Mouse (Mus musculus) heart, postnatal 0 days (tissue): ENCODE results near the gene Rhpn2. TPM values are rescaled to one million over a fixed set of nuclear protein-coding genes. Genes with fewer than 3 reads are reported as not detected.
"Not testable (repeated sequence)": the region's sequence is repeated elsewhere in the genome, so short reads cannot be mapped to it uniquely, and the experiment has no call there.

Experiments
- ATAC-seq: fragments of 200-750 bp; cut with Nextera tagmentation; 2 replicates; pipeline ENCODE4 v1.8.0; 2017; ENCODE audit warnings: low read depth, moderate number of reproducible peaks, moderate library complexity; ENCODE audit not compliant: insufficient read depth
- DNase-seq: peaks from one replicate; pipeline ENCODE4 v3.0.0-alpha.2; 2016; ENCODE audit warnings: low spot score
- H3K27ac ChIP-seq: fragments of 300-500 bp; sonication (generic); 2 replicates; pipeline ENCODE4 v1.5.1; 2014; ENCODE audit warnings: low read depth, mild to moderate bottlenecking
- H3K27me3 ChIP-seq: fragments of 300-500 bp; sonication (generic); 2 replicates; pipeline ENCODE4 v1.6.1; 2014; ENCODE audit warnings: low read length, mixed read lengths; ENCODE audit not compliant: control insufficient read depth, insufficient read depth
- H3K36me3 ChIP-seq: fragments of 300-500 bp; sonication (generic); replicated peaks from 2 replicates; pipeline ENCODE4 v1.6.1; 2014; ENCODE audit warnings: low read length, mixed read lengths; ENCODE audit not compliant: control insufficient read depth, insufficient read depth
- H3K4me1 ChIP-seq: fragments of 300-500 bp; sonication (generic); 2 replicates; pipeline ENCODE4 v1.6.1; 2014; ENCODE audit warnings: antibody characterized with exemption; ENCODE audit not compliant: control insufficient read depth, insufficient read depth
- H3K4me2 ChIP-seq: fragments of 300-500 bp; sonication (generic); 2 replicates; pipeline ENCODE4 v1.6.1; 2014; ENCODE audit warnings: low read depth, mild to moderate bottlenecking, low read length, moderate library complexity
- H3K4me3 ChIP-seq: fragments of 300-500 bp; sonication (generic); 2 replicates; pipeline ENCODE4 v1.5.1; 2014; ENCODE audit warnings: low read depth, low read length
- H3K9ac ChIP-seq: fragments of 300-500 bp; sonication (generic); replicated peaks from 2 replicates; pipeline ENCODE4 v1.6.1; 2014; ENCODE audit warnings: low read depth, low read length, mixed read lengths
- H3K9me3 ChIP-seq: fragments of 300-500 bp; sonication (generic); replicated peaks from 2 replicates; pipeline ENCODE4 v1.6.1; 2016; ENCODE audit warnings: low read length; ENCODE audit not compliant: control insufficient read depth
- CTCF ChIP-seq: IDR thresholded peaks from 2 replicates; pipeline ENCODE4 v1.5.1; 2016; ENCODE audit warnings: antibody characterized with exemption, control low read depth, low read depth
- EP300 ChIP-seq: IDR thresholded peaks from 2 replicates; pipeline ENCODE4 v1.6.1; 2016; ENCODE audit warnings: antibody characterized with exemption, low read depth
- WGBS: fragments of 180-500 bp; shearing (Covaris S2); extraction: QIAGEN DNeasy Blood & Tissue Kit; methylation state at CpG from one replicate; pipeline ENCODE4 v1.1.7; 2014; 5-methylcytosine and 5-hydroxymethylcytosine counted together
- polyA plus RNA-seq: library from polyadenylated mRNA; unstranded; fragments of >200 nt; fragmentation: Nextera tagmentation; extraction: Ambion mirVana; gene quantifications from 2 replicates; pipeline ENCODE4 v1.2.1, GENCODE M21; 2015
- total RNA-seq: library from RNA; depleted of rRNA; stranded (reverse); fragments of >200 nt; gene quantifications from 2 replicates; pipeline ENCODE4 v1.2.3, GENCODE M21; 2014; ENCODE audit warnings: low replicate concordance

Gene Rhpn2
- total and polyA plus RNA-seq, 2 experiments from 2014 or later = 4.0 to 6.1 TPM

GRCm38 (mm10) chr7:35300792-35301191, 33.2 kb upstream of the Rhpn2 start:
- Histone ChIP-seq H3K27me3 (no peaks in the 10 kb centered on the region), H3K4me2 (no peak overlapping the region), H3K9ac (no peak overlapping the region), H3K4me1 (no peaks in the 10 kb centered on the region), H3K9me3 (no peaks in the 10 kb centered on the region), H3K4me3 (no peak overlapping the region), H3K36me3 (peaks cover 59% of the 10 kb centered on the region), H3K27ac (no peak overlapping the region)
- TF ChIP-seq CTCF (no peak), EP300 (no peak)
- ATAC-seq (no peak), DNase-seq (no peak)

DNA sequence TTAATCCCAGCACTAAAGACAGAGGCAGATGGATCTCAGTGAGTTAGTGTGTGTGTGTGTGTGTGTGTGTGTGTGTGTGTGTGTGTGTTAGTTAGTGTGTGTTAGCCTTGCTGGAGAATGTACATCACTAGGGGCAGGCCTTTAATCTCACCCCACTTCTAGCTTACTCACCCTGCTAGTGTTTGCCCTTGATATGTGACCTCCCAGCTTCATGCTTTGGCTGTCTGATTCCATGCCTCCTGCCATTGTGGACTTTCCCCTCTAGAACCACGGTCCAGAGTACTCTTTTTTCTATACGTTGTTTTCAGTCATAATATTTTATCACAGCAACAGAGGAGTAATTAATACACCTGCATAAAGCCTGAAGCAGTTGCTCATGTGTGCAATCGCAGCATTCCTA, 22.8 kb upstream of the Rhpn2 start:
- 82% methylated on average over 3 of the region's 3 CpGs for WGBS
- Histone ChIP-seq H3K9me3 (no peaks in the 10 kb centered on the region), H3K4me3 (no peak overlapping the region), H3K36me3 (peaks cover 38% of the 10 kb centered on the region), H3K4me2 (no peak overlapping the region), H3K27me3 (no peaks in the 10 kb centered on the region), H3K4me1 (no peaks in the 10 kb centered on the region), H3K9ac (no peak overlapping the region), H3K27ac (no peak overlapping the region)
- ATAC-seq (no peak), DNase-seq (no peak)
- TF ChIP-seq EP300 (no peak), CTCF (no peak)

DNA sequence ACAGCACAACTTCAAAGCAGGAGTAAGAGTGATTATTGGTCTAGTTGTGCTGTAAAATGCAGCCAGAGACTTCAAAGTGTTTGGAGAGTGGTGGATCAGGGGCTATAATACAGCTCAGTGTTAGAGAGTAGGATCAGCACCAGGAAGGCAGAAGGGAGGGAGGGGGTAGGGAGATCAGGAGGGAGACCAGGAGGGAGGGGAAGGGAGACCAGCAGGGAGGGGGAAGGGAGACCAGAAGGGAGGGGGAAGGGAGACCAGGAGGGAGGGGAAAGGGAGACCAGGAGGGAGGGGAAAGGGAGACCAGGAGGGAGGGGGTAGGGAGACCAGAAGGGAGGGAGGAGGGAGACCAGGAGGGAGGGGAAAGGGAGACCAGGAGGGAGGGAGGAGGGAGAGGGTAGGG, 19.8 kb upstream of the Rhpn2 start:
- Histone ChIP-seq H3K4me1 (peaks cover 7% of the 10 kb centered on the region; the same call in 1 of the 2 replicates), H3K27me3 (no peaks in the 10 kb centered on the region), H3K4me3 (no peak overlapping the region), H3K9ac (no peak overlapping the region), H3K27ac (no peak overlapping the region), H3K36me3 (peaks cover 10% of the 10 kb centered on the region), H3K4me2 (no peak overlapping the region), H3K9me3 (no peaks in the 10 kb centered on the region)
- DNase-seq (no peak), ATAC-seq (no peak)
- TF ChIP-seq EP300 (no peak), CTCF (no peak)

GRCm38 (mm10) chr7:35317729-35318609, 16.0 kb upstream of the Rhpn2 start, which contains the start of gene Gpatch1:
Gpatch1 (minus strand) TSS chr7:35318440.
- DNase-seq (peak; percentile 65), ATAC-seq (peak; percentile 87)
- Histone ChIP-seq H3K4me2 (peak within 1 kb of the TSS; percentile 75), H3K9me3 (no peaks in the 10 kb centered on the region), H3K4me3 (peak within 1 kb of the TSS; percentile 86), H3K36me3 (no peaks in the 10 kb centered on the region), H3K9ac (peak within 1 kb of the TSS; percentile 73), H3K27me3 (no peaks in the 10 kb centered on the region), H3K27ac (peak within 1 kb of the TSS; percentile 63), H3K4me1 (peaks cover 7% of the 10 kb centered on the region; the same call in 1 of the 2 replicates)
- TF ChIP-seq CTCF (no peak), EP300 (no peak)
- WGBS = under 1% methylated on average over 39 of the region's 39 CpGs

DNA sequence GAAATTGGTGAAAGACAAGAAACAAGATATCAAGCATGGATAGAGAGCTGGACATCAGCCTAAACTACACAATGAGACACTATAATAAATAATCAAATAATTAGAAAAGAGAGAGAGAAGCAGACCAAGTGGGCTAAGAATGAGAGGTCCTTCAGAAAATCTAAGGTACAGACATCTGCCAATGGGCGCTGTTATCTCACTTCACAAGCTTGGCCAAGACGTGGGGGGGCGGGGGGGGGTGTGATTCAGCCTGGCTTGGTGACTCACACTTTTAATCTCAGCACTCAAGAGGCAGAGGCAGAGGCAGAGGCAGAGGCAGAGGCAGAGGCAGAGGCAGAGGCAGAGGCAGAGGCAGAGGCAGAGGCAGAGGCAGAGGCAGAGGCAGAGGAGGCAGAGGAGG, 14.7 kb upstream of the Rhpn2 start:
- not testable (repeated sequence) for H3K4me3 ChIP-seq, DNase-seq, H3K9ac ChIP-seq, H3K4me2 ChIP-seq, H3K9me3 ChIP-seq, H3K27me3 ChIP-seq, H3K36me3 ChIP-seq, ATAC-seq, H3K27ac ChIP-seq, H3K4me1 ChIP-seq
- 19% methylated on average over 3 of the region's 3 CpGs for WGBS

DNA sequence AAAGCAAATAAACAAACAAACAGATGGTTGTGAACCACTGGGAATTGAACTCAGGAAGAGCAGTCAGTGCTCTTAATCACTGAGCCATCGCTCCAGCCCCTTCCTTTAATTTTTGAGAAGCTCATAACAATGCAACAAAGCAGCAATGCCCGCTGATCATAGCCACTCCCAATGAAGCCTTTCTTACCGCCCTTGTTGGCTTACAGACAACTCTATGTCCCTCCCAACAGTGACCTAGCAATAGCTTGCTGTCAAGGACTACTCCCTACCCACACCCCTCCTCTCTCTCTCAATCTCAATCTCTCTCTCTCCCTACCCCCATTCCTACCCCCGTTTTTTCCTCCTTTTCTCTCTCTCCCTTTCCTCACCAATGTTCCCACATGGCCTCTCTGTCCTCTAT, 14.2 kb upstream of the Rhpn2 start:
- H3K27me3 ChIP-seq = no peaks in the 10 kb centered on the region
- no peak overlapping the region for H3K4me3 ChIP-seq
- no peak overlapping the region for H3K9ac ChIP-seq
- H3K36me3 ChIP-seq = no peaks in the 10 kb centered on the region
- no peak for DNase-seq
- no peak overlapping the region for H3K27ac ChIP-seq
- ATAC-seq = peak; percentile 66
- H3K9me3 ChIP-seq = no peaks in the 10 kb centered on the region
- 70% methylated on average over 4 of the region's 4 CpGs for WGBS
- H3K4me2 ChIP-seq = no peak overlapping the region
- peaks cover 7% of the 10 kb centered on the region; the same call in 1 of the 2 replicates for H3K4me1 ChIP-seq
- TF ChIP-seq EP300 = no peak
